Mouse (Mus musculus) liver, embryonic 13.5 days (tissue): ENCODE results near the gene Gclm. TPM values are rescaled to one million over a fixed set of nuclear protein-coding genes. Genes with fewer than 3 reads are reported as not detected.
A peak's percentile ranks its signal among the peaks of the same experiment; 100 is the strongest.
"Not testable (repeated sequence)": the region's sequence is repeated elsewhere in the genome, so short reads cannot be mapped to it uniquely, and the experiment has no call there.

Experiments
- ATAC-seq: fragments of 200-750 bp; cut with Nextera tagmentation; 2 replicates; pipeline ENCODE4 v1.8.0; 2017; ENCODE audit warnings: low read depth, mild to moderate bottlenecking, moderate number of reproducible peaks, moderate library complexity
- DNase-seq: peaks from one replicate; pipeline ENCODE4 v3.0.0; 2022
- H3K27ac ChIP-seq: fragments of 300-500 bp; sonication (generic); 2 replicates; pipeline ENCODE4 v1.5.1; 2015; ENCODE audit warnings: moderate library complexity, mild to moderate bottlenecking, inconsistent platforms
- H3K27me3 ChIP-seq: fragments of 300-500 bp; sonication (generic); 2 replicates; pipeline ENCODE4 v1.6.1; 2015; ENCODE audit warnings: mild to moderate bottlenecking, inconsistent platforms
- H3K36me3 ChIP-seq: fragments of 300-500 bp; sonication (generic); 2 replicates; pipeline ENCODE4 v1.6.1; 2015; ENCODE audit warnings: mild to moderate bottlenecking, inconsistent platforms
- H3K4me1 ChIP-seq: fragments of 300-500 bp; sonication (generic); replicated peaks from 2 replicates; pipeline ENCODE4 v1.6.1; 2015; ENCODE audit warnings: inconsistent platforms
- H3K4me2 ChIP-seq: fragments of 300-500 bp; sonication (generic); 2 replicates; pipeline ENCODE4 v1.6.1; 2015; ENCODE audit warnings: inconsistent platforms, mild to moderate bottlenecking, moderate library complexity
- H3K4me3 ChIP-seq: fragments of 300-500 bp; sonication (generic); replicated peaks from 2 replicates; pipeline ENCODE4 v1.5.1; 2015; ENCODE audit warnings: mild to moderate bottlenecking, inconsistent platforms
- H3K9ac ChIP-seq: fragments of 300-500 bp; sonication (generic); 2 replicates; pipeline ENCODE4 v1.6.1; 2015; ENCODE audit warnings: mild to moderate bottlenecking, inconsistent platforms
- H3K9me3 ChIP-seq: fragments of 300-500 bp; sonication (generic); replicated peaks from 2 replicates; pipeline ENCODE4 v1.6.1; 2016; ENCODE audit warnings: inconsistent platforms
- WGBS: fragments of 180-500 bp; shearing (Covaris S2); methylation state at CpG from one replicate; pipeline ENCODE4 v1.1.7; 2015; ENCODE audit not compliant: insufficient replicate concordance; 5-methylcytosine and 5-hydroxymethylcytosine counted together
- polyA plus RNA-seq: library from polyadenylated mRNA; unstranded; fragments of >200 nt; fragmentation: Nextera tagmentation; extraction: Ambion mirVana; gene quantifications from 2 replicates; pipeline ENCODE4 v1.2.1, GENCODE M21; 2015

The Gclm gene
- polyA plus RNA-seq, 1 experiment from 2014 or later = 466 TPM

DNA sequence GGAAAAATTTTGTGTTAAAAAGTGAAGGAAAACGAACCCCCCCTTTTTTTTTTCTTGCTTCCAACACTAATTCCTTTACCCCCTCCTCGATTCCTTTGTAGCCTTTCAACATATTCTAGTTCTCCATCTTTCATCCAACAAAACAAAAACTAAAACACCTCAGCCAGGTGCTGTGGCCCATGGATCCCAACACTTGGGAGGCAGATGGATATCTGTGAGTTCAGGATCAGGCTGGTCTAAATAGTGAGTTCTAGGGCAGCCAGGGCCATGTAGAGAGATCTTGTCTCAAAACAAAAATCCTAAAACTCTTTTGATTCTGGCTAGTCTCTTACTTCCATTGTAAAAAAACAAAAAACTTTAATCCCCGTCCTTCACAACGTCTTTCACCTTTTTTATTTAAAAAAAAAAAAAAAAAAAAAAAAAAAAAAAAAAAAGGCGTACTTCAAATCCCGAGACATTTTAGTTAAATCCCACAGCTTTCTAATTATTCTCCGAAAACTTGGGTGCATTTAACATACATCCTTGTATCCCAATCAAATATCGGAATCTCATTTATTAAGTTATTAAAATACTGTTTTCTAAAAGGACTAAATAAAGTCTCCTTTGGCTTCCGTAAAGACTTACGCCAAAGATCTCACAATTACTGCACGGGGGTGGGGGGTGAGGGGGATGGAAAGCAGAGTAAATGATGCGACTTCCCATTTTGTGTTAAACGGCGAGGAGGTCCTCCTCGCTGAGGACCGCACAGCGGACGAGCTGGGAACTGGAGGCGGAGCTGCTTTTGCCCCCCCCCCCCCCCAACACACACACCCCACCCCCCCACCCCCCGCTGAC is 28.3 kb downstream of the Gclm start:
- DNase-seq (no peak), ATAC-seq (no peak)
- WGBS = 9% methylated on average over 20 of the region's 20 CpGs
- Histone ChIP-seq H3K9ac (peak overlapping the region; percentile 93), H3K27ac (no peak overlapping the region), H3K4me1 (peaks cover 62% of the 10 kb centered on the region), H3K9me3 (no peaks in the 10 kb centered on the region), H3K4me3 (peak overlapping the region; percentile 85), H3K27me3 (no peaks in the 10 kb centered on the region), H3K36me3 (peaks cover 49% of the 10 kb centered on the region), H3K4me2 (peak overlapping the region; percentile 79)

DNA sequence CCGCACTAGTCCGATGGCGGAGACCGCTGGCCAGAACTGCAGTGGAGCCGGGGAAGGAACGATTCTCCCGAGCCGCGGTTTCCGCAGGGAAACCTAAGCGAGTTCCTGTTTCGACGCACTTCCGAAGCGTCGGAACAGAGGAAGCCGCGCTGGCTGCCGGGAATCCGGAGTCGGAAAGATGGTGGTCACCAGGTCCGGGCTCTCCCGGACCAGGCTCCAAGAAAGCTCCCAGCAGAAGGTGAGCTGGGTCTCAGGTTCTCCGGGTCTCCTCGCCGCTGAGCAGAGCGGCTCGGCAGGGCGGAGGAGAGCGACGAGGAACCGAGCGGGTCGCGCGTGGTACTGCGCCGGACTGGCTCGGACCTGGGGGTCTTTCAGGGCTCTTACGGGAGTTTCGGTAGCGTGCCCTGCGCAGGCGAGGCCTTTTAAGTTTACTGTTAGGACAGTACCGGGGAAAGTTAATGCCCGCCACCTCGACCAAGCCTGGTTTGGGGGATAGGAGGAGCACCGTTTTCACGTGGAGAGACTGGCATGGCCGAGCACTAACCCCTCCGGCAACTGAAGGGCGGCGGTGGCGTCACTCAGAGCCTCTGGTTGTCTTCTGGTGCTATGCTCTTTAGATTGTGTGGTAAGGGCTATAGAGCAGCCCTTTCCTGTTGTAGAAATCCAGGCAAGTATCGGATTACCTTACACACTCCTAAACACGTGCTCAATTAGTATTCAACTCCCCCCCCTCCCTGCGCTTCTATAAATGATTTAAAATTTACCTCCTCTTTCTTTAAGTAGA is 29.1 kb downstream of the Gclm start, which contains the start of gene Dnttip2:
Gene Dnttip2, plus strand, starts transcription at position 148 of the 784 bp plus-strand sequence.
- DNase-seq (peak; percentile 81), ATAC-seq (peak; percentile 88)
- under 1% methylated on average over 57 of the region's 57 CpGs for WGBS
- Histone ChIP-seq H3K27ac (peak within 1 kb of the TSS; percentile 70), H3K4me1 (peaks cover 62% of the 10 kb centered on the region), H3K36me3 (peaks cover 54% of the 10 kb centered on the region), H3K9me3 (no peaks in the 10 kb centered on the region), H3K4me3 (peak within 1 kb of the TSS; percentile 85), H3K4me2 (peak within 1 kb of the TSS; percentile 79), H3K9ac (peak within 1 kb of the TSS; percentile 93), H3K27me3 (no peaks in the 10 kb centered on the region)

DNA sequence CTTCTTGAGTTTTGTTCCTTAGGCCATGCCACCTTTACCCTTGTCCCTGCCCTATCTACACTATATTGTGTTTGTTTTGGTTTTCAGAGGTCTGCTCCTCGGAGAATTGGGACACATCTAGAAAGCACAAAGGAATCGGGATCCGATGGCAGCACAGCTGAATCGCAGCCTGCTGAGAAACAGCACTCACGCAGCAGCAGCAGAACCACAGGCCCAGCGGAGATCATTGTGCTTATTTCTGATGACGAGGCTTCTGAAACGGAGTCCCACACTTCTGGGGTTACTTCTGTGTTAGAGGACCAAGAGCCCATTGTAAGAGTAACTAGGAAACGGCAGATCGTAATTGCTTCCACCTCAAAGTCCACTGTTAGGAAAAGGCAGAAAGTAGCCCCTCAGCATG is 29.8 kb downstream of the Gclm start:
- no peak for ATAC-seq
- H3K27ac ChIP-seq = no peak overlapping the region; the same call in 1 of the 2 replicates
- 71% methylated on average over 10 of the region's 10 CpGs for WGBS
- peaks cover 58% of the 10 kb centered on the region for H3K36me3 ChIP-seq
- no peaks in the 10 kb centered on the region for H3K9me3 ChIP-seq
- H3K4me2 ChIP-seq = peak overlapping the region; percentile 79
- no peak for DNase-seq
- H3K27me3 ChIP-seq = no peaks in the 10 kb centered on the region
- H3K9ac ChIP-seq = peak overlapping the region; percentile 93
- peaks cover 62% of the 10 kb centered on the region for H3K4me1 ChIP-seq
- H3K4me3 ChIP-seq = peak overlapping the region; percentile 85

DNA sequence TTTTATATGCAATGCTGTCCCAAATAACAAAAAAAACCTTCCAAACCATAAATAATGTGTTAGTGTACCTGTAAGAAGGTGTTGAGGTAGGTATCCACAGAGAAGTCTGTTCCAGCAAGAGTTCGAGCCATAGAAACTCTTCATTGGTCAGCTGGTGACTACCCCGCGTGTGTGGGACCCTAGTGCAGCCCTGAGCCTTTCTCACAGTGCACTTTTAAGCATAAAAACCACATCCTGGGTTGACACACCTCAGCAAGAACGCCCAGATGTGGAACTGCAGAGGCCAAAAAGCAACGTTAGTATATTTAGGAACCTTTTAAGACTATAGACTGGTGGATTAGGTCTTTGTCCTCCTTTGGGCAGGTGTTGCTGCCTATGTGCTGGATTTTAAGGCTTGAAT is 41.8 kb downstream of the Gclm start:
- Histone ChIP-seq H3K4me3 (no peak overlapping the region), H3K27me3 (peaks cover 7% of the 10 kb centered on the region), H3K9me3 (no peaks in the 10 kb centered on the region), H3K27ac (no peak overlapping the region), H3K4me2 (no peak overlapping the region), H3K4me1 (peaks cover 14% of the 10 kb centered on the region), H3K9ac (no peak overlapping the region), H3K36me3 (peaks cover 35% of the 10 kb centered on the region)
- no peak for ATAC-seq
- 45% methylated on average over 5 of the region's 5 CpGs for WGBS
- no peak for DNase-seq

DNA sequence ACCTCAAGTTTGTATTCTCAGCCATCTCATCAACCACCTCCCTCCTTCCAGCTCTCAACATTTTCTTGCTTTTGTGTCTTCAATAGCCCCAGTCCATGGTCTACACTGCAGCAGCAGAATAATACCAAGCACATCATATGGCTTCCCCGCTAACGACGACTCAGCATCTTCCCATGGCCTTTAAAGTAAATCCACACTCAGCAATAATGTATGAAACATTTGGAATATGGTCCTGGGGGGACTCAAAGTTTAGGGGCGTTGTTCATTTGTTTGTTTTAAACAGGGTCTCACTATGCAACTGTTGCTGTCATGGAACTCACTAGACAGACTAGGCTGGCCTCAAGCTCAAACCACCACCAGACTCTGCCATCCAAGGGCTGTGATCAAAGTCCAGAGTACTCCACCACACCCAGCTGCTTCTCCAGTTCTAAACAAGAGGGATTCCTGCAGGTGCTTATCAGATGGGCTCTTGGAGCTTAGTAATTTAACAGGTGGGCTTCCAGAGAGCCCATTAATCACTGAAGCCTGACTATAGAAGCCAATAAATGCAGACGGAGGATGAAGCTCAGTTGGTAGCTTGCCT is 43.3 kb downstream of the Gclm start:
- 71% methylated on average over 5 of the region's 5 CpGs for WGBS
- Histone ChIP-seq H3K9me3 (no peaks in the 10 kb centered on the region), H3K9ac (no peak overlapping the region), H3K4me1 (peaks cover 25% of the 10 kb centered on the region), H3K4me2 (no peak overlapping the region), H3K27me3 (peaks cover 11% of the 10 kb centered on the region), H3K36me3 (peaks cover 20% of the 10 kb centered on the region), H3K4me3 (no peak overlapping the region), H3K27ac (no peak overlapping the region)
- DNase-seq (no peak), ATAC-seq (no peak)

DNA sequence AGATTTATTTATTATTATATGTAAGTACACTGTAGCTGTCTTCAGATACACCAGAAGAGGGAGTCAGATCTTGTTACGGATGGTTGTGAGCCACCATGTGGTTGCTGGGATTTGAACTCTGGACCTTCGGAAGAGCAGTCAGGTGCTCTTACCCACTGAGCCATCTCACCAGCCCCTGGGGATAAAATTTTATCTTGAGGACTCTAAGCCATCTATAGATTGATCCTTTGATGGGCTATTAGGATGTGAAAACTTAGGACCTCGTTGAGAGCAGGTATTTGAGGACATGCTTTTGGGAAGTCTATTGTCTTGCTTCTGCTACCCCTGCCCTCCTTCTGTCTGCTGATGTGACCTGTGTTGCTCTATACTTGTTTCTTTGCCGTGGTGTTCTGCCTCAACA is 44.0 kb downstream of the Gclm start:
- not testable (repeated sequence) for H3K4me3 ChIP-seq, ATAC-seq, H3K9me3 ChIP-seq, H3K9ac ChIP-seq, DNase-seq, H3K4me2 ChIP-seq, H3K27ac ChIP-seq
- Histone ChIP-seq H3K36me3 (peaks cover 13% of the 10 kb centered on the region), H3K4me1 (peaks cover 31% of the 10 kb centered on the region), H3K27me3 (peaks cover 15% of the 10 kb centered on the region)
- 58% methylated on average over 4 of the region's 4 CpGs for WGBS

DNA sequence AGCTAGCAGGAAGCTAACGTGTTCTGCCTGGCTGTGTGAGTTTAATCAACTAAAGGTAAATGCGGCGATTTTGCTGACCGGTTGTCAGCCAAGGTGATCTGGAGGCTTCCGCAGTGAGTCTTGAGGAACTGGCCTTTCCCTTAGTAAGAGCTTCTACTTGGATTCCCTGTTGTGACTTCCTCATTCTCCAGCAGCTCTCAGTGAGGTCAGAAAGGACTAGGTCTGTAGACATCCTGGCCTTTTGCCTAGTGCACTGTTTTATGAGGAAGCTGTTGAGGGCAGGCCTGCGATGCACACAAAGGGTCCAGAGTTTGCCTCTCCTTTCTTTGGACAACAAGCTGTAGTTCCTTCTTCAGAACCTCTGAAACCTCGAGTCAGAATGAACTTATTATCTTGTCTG is 45.3 kb downstream of the Gclm start:
- H3K36me3 ChIP-seq = peaks cover 3% of the 10 kb centered on the region
- H3K9me3 ChIP-seq = no peaks in the 10 kb centered on the region
- WGBS = 33% methylated on average over 7 of the region's 7 CpGs
- no peak for ATAC-seq
- no peak overlapping the region for H3K4me2 ChIP-seq
- no peak for DNase-seq
- no peak overlapping the region for H3K27ac ChIP-seq
- peaks cover 17% of the 10 kb centered on the region for H3K27me3 ChIP-seq
- no peak overlapping the region for H3K9ac ChIP-seq
- peaks cover 37% of the 10 kb centered on the region for H3K4me1 ChIP-seq
- H3K4me3 ChIP-seq = no peak overlapping the region

DNA sequence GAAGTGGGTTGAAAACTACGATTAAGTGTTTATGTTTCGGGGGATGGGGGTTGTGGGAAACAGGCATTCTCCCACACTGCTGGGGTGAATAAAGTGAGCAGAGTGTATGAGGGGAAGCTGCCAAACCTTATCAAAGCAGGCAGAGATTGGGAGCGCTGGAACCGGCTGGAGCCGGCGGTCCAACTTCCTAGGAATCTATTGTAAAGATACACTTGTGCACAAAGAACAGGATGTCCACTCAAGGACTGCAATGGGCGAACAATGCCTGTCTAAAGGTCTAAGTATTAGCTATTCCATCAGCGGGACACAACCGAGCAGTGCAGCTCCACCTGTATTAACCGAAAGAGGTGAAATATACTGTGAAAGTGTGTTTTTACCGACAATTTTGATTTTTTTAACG is 46.5 kb downstream of the Gclm start:
- DNase-seq (no peak), ATAC-seq (no peak)
- WGBS = 48% methylated on average over 12 of the region's 12 CpGs
- H3K4me2 ChIP-seq = peak overlapping the region; percentile 99
- H3K4me3 ChIP-seq = peak overlapping the region; percentile 85; the same call in 1 of the 2 replicates
- H3K27ac ChIP-seq = 0 out of 2 replicates have a peak overlapping the region, but pooled peaks have one; percentile 4
- H3K4me1 ChIP-seq = peaks cover 41% of the 10 kb centered on the region
- H3K9me3 ChIP-seq = no peaks in the 10 kb centered on the region
- H3K27me3 ChIP-seq = peaks cover 17% of the 10 kb centered on the region
- no peaks in the 10 kb centered on the region for H3K36me3 ChIP-seq
- H3K9ac ChIP-seq = no peak overlapping the region

DNA sequence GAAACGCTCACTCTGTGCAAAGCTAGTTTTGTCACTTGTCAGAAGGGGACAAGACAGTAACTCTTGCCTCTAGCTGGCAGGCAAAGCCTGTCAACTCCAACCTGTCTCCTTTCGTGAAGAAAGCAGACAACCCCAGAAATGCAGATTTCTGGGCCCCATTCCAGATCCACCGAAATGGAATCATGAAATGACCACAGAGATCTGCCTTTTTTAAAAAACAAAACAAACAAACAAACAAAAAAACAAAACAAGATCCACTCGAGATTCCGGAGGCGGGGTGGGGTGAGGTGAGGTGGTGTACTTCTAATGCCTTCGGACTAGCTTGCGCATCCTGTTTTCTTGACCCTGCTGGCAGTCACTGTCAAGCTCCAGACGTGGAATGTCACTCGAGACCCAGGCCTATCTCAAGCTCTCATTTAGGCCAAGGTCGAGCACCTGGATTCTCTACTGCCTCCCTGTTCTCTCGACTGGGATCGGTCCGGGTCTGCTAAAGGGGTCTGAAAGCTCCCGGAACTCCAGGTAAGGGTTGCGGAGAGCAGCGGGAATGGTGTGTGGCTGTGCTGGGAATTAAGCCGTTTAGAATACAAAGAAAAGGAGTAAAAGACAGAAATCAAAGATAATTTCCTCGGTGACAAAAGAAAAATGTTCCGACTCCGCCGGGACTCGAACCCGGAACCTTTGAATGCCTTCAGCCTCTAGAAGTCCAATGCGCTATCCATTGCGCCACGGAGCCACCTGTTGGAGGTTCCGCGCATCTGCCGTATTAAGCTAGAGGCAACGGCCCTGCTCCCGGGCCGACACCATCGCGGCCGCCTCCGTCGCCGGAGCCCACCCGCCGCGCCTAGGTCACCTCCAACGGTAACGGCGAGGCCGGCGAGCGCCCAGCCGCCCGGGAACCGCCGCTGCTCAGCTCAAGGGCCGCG is 47.2 kb downstream of the Gclm start:
- H3K4me3 ChIP-seq = peak overlapping the region; percentile 85
- no peaks in the 10 kb centered on the region for H3K36me3 ChIP-seq
- WGBS = 9% methylated on average over 54 of the region's 54 CpGs
- peak overlapping the region; percentile 99 for H3K4me2 ChIP-seq
- DNase-seq (peak; percentile 86), ATAC-seq (peak; percentile 87)
- peak overlapping the region; percentile 82 for H3K9ac ChIP-seq
- peaks cover 41% of the 10 kb centered on the region for H3K4me1 ChIP-seq
- H3K27ac ChIP-seq = peak overlapping the region; percentile 74
- H3K27me3 ChIP-seq = peaks cover 17% of the 10 kb centered on the region
- no peaks in the 10 kb centered on the region for H3K9me3 ChIP-seq

DNA sequence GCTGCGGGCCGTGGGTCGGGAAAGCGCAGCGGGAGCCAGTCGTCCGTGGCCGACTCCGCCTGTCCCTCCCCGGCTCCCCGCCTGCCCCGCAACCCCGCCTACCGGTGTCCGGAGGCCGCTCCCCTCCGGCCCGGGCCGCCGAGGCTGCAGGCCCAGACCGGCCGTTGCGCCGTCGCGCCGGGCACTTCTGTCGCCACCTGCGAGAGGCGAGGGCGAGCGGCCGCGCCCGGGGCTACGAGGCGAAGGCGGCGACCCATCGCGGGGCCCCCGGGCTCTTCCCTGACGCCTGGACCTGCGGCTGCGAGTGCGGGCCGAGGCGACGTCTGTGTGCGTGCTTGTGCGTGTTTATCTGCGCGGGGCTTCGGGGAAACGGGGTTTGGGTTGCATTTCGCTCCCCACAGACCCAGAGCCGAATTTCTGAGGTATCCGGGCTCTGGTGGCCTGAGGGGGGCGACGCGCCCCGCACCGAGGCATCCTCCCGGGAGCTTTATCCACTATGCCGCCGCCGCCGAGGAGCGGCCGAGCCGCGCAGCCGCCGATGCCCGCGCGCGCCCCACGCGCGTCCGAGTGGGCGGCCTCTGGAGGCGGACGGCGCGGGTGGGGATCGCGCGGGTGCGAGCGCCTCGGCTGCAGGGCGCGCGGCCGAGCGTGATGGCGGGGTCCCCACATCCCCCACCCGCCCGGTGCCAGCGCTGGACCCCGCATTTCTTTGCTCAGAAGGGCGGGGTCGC is 48.0 kb downstream of the Gclm start:
- Histone ChIP-seq H3K36me3 (no peaks in the 10 kb centered on the region), H3K4me1 (peaks cover 40% of the 10 kb centered on the region), H3K4me3 (peak overlapping the region; percentile 85), H3K27ac (peak overlapping the region; percentile 74), H3K9me3 (no peaks in the 10 kb centered on the region), H3K27me3 (peaks cover 17% of the 10 kb centered on the region), H3K9ac (peak overlapping the region; percentile 82), H3K4me2 (peak overlapping the region; percentile 99)
- 0% methylated on average over 85 of the region's 105 CpGs for WGBS
- DNase-seq (no peak), ATAC-seq (peak; percentile 91)
